Mouse (Mus musculus) erythroblast, embryonic 14.5 days (primary cell): ENCODE measurements around the gene Xrcc3.

ENCODE experiments used
- GATA1 ChIP-seq: IDR thresholded peaks from 2 replicates; pipeline ENCODE4 v1.6.1; 2012; ENCODE audit warnings: low read length, inconsistent platforms, mixed read lengths
- TAL1 ChIP-seq: IDR thresholded peaks from 3 replicates; pipeline ENCODE4 v1.6.1; 2012; ENCODE audit warnings: low read length, inconsistent platforms, mixed read lengths

DNA sequence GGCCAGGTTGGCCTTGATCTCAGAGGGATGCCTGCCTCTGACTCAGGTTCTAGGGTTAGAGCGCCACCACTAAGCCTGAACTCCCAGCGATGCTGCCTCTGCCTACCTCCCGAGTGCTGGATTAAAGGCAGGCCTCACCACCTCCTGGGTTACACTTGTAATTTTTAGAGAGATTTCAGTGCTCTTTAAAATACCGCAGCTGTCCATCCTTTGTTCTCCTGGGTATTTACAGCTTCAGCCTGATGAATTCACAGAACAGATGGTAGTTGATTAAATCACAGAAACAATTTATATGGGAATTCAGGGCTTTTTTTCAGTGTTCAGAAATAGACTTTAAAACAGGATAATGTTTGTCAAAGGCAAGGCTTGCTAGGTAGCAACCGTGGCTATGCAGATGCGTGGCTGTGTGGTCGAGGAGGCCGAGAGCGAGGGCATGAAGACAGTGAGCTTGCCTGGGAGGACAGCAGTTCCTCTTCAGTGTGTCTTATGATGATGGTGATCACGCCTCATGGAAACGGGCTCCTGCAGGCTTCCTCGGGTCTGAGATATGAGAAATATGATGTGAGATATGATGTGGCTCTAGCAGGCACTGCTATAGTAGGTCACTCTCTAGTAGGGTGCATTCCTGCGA is 22.1 kb downstream of the Xrcc3 start:
- TF ChIP-seq TAL1 (no peak), GATA1 (no peak)
